Mouse (Mus musculus) olfactory bulb, adult 2 months (tissue): ENCODE data around the gene Glyctk.
"Not testable (repeated sequence)": the region's sequence is repeated elsewhere in the genome, so short reads cannot be mapped to it uniquely, and the experiment has no call there.

Source experiments
- CTCF ChIP-seq: fragments of 200-500 bp; IDR thresholded peaks from 2 replicates; pipeline ENCODE4 v1.5.1; 2012; ENCODE audit warnings: low read depth, mild to moderate bottlenecking, low read length, moderate library complexity; ENCODE audit not compliant: insufficient read depth
- POLR2A ChIP-seq: fragments of 200-500 bp; IDR thresholded peaks from 2 replicates; pipeline ENCODE4 v1.6.1; 2012; ENCODE audit warnings: mild to moderate bottlenecking, low read depth, low read length, moderate library complexity; ENCODE audit not compliant: insufficient read depth

DNA sequence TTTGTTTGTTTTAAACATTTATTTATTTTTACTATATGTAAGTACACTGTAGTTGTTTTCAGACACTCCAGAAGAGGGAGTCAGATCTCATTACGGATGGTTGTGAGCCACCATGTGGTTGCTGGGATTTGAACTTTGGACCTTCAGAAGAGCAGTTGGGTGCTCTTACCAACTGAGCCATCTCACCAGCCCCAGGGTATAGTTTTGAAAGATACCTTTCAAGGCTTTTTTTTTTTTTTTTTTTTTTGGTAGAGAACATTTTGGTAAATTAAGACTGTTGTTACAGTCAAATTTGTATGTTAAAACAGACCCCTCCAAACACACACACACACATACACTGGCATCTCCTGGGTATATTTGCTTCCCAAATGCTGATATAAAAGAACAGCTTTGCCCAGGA lies 11.1 kb upstream of the Glyctk start:
- TF ChIP-seq CTCF, POLR2A: not testable (repeated sequence)
